Mouse (Mus musculus): ENCODE results near the gene Bpgm.
A peak's percentile ranks its signal among the peaks of the same experiment; 100 is the strongest.

The Bpgm gene

GRCm38 (mm10) chr6:34483811-34484210, 7.8 kb downstream of the Bpgm start:
- DNase-seq (ENCODE audit: low spot score in 2 of 2), result no peak

- no peak for DNase-seq (ENCODE audit: low spot score in 2 of 2)
Observed at GRCm38 (mm10) chr6:34486071-34486626, 10.1 kb downstream of the Bpgm start.

- DNase-seq (ENCODE audit: low spot score in 2 of 2), result no peak
Observed at GRCm38 (mm10) chr6:34493327-34494095, 17.5 kb downstream of the Bpgm start.

GRCm38 (mm10) chr6:34495140-34495551, 19.1 kb downstream of the Bpgm start:
- no peak for DNase-seq (ENCODE audit: low spot score in 2 of 2)

GRCm38 (mm10) chr6:34497991-34498625, 22.1 kb downstream of the Bpgm start:
- DNase-seq (ENCODE audit: low spot score in 2 of 2), result no peak

- DNase-seq (ENCODE audit: low spot score in 2 of 2), result peak in 1 of 2 experiments; percentile 28
Observed at GRCm38 (mm10) chr6:34502291-34502690, 26.3 kb downstream of the Bpgm start.

GRCm38 (mm10) chr6:34505957-34506356, 29.9 kb downstream of the Bpgm start:
- no peak for DNase-seq (ENCODE audit: low spot score in 2 of 2)

GRCm38 (mm10) chr6:34507581-34507980, 31.6 kb downstream of the Bpgm start:
- no peak for DNase-seq (ENCODE audit: low spot score in 2 of 2)

- no peak for DNase-seq (ENCODE audit: low spot score in 2 of 2)
Observed at GRCm38 (mm10) chr6:34508016-34508415, 32.0 kb downstream of the Bpgm start.

- DNase-seq (ENCODE audit: low spot score in 2 of 2), result no peak
Observed at GRCm38 (mm10) chr6:34510277-34510676, 34.3 kb downstream of the Bpgm start.

GRCm38 (mm10) chr6:34511410-34511809, 35.4 kb downstream of the Bpgm start:
- DNase-seq (ENCODE audit: low spot score in 2 of 2), result no peak

- no peak for DNase-seq (ENCODE audit: low spot score in 2 of 2)
Observed at GRCm38 (mm10) chr6:34512741-34513140, 36.7 kb downstream of the Bpgm start.

- no peak for DNase-seq (ENCODE audit: low spot score in 2 of 2)
Observed at GRCm38 (mm10) chr6:34514655-34515054, 38.6 kb downstream of the Bpgm start.

- no peak for DNase-seq (ENCODE audit: low spot score in 2 of 2)
Observed at GRCm38 (mm10) chr6:34515098-34515782, 39.2 kb downstream of the Bpgm start.

- no peak for DNase-seq (ENCODE audit: low spot score in 2 of 2)
Observed at GRCm38 (mm10) chr6:34515783-34516099, 39.7 kb downstream of the Bpgm start.

GRCm38 (mm10) chr6:34517750-34518149, 41.7 kb downstream of the Bpgm start:
- no peak for DNase-seq (ENCODE audit: low spot score in 2 of 2)

GRCm38 (mm10) chr6:34519087-34519486, 43.1 kb downstream of the Bpgm start:
- no peak for DNase-seq (ENCODE audit: low spot score in 2 of 2)

GRCm38 (mm10) chr6:34520491-34520890, 44.5 kb downstream of the Bpgm start:
- no peak for DNase-seq (ENCODE audit: low spot score in 2 of 2)

GRCm38 (mm10) chr6:34520912-34521311, 44.9 kb downstream of the Bpgm start:
- no peak for DNase-seq (ENCODE audit: low spot score in 2 of 2)

GRCm38 (mm10) chr6:34523476-34523875, 47.5 kb downstream of the Bpgm start:
- DNase-seq (ENCODE audit: low spot score in 2 of 2), result no peak

- no peak for DNase-seq (ENCODE audit: low spot score in 2 of 2)
Observed at GRCm38 (mm10) chr6:34525499-34525924, 49.5 kb downstream of the Bpgm start.

- no peak for DNase-seq (ENCODE audit: low spot score in 2 of 2)
Observed at GRCm38 (mm10) chr6:34525927-34526326, 49.9 kb downstream of the Bpgm start.

- DNase-seq (ENCODE audit: low spot score in 2 of 2), result no peak
Observed at GRCm38 (mm10) chr6:34526389-34526788, 50.4 kb downstream of the Bpgm start.

Data from cerebellum, postnatal 4 days (tissue).